ENCODE assay signal across 13 mouse cellular contexts in genomic region chr5:63943291-63943690, GRCm38 (mm10). TPM values are rescaled to one million over a fixed set of nuclear protein-coding genes. Genes with fewer than 3 reads are reported as not detected.
A peak's percentile ranks its signal among the peaks of the same experiment; 100 is the strongest.
DNase-seq lines count a peak whose midpoint lies in the region; ATAC-seq lines count a peak whose summit lies in the region.
"Had no signal": no experiment of that assay in that cellular context is flagged by ENCODE, and none has a peak within 500 bp of the region (broad histone marks: within the 10 kb centered on the region; RNA-seq: fewer than 3 reads in every experiment).

No protein-coding gene starts in this region.

- intact Hi-C loops in left cerebral cortex, postnatal 25 days (cut with DNase I): no loop called here
- intact Hi-C loops in heart, postnatal 25 days (cut with DNase I): no loop called here

- peak; percentile 68 for ATAC-seq in granulocyte monocyte progenitor cell, adult 5-6 weeks (replicated peaks; ENCODE audit: poor library complexity, severe bottlenecking)
- peak; percentile 57; the same call in 1 of the 2 replicates for ATAC-seq in monocyte, adult 5-6 weeks (replicated peaks; ENCODE audit: insufficient number of reproducible peaks, low FRiP score, low TSS enrichment, poor library complexity, severe bottlenecking)
- ATAC-seq: forebrain, embryonic 14.5 days; liver, embryonic 12.5 days; midbrain, embryonic 16.5 days had no signal

- peak; percentile 39 for DNase-seq in CD4-positive helper T cell, adult 2 months (ENCODE audit: low read depth, low spot score)
- peak; percentile 20 for DNase-seq in MEL-GATA-1-ER (ENCODE audit: extremely low read depth, low read depth)
- no peak for DNase-seq in left cerebral cortex, postnatal 25 days (ENCODE audit: low spot score in 2 of 2)
- no peak for DNase-seq in embryo, embryonic 11 days
- no peak for DNase-seq in heart, postnatal 25 days (ENCODE audit: low spot score)
- DNase-seq: cerebellum, adult 11-12 months; cerebellum, postnatal 25 days; heart, postnatal 4 days had no signal

RNA-seq across cellular contexts. Expression of gene Rell1, which starts 25.4 kb away (rescaled TPM):
- total RNA-seq in granulocyte monocyte progenitor cell, adult 5-6 weeks (2014; fragmentation: Nextera tagmentation): 7.3 and 16.2 TPM in 2 replicates
- 9.3 and 12.1 TPM in 2 replicates for total RNA-seq in granulocyte monocyte progenitor cell, adult 5-6 weeks (2017)
- total RNA-seq in monocyte, adult 5-6 weeks (2017): 21.8 to 36.7 TPM (median 24.1 TPM) in 3 replicates
- 10 to 100 TPM; 10.6 to 11.7 TPM for total RNA-seq in left cerebral cortex, postnatal 25 days (2021)
- total RNA-seq in heart, postnatal 25 days (2021): 10 to 100 TPM in 1 of 2 experiments, 1 to 10 TPM in 1; 8.7 to 11.7 TPM

Comparison
In these comparisons a context has a peak if more than half of its experiments do, and no peak if none do; other contexts are left out.
1. DNase-seq: peak in CD4-positive helper T cell, adult 2 months (single experiment) and MEL-GATA-1-ER (single experiment); none in left cerebral cortex, postnatal 25 days (0 of 2), embryo, embryonic 11 days (single experiment) and heart, postnatal 25 days (single experiment).